Mouse (Mus musculus) stomach, adult 2 months (tissue): ENCODE measurements around the gene Rgs2. TPM values are rescaled to one million over a fixed set of nuclear protein-coding genes. Genes with fewer than 3 reads are reported as not detected.

ENCODE experiments used
- polyA plus RNA-seq: library from polyadenylated mRNA; depleted of rRNA; stranded (reverse); fragments of >200 nt; gene quantifications from 2 replicates; pipeline ENCODE4 v1.2.3, GENCODE M21; 2012; rRNA removed

Rgs2 gene
- polyA plus RNA-seq: 0.73 and 1.2 TPM in 2 replicates

GRCm38 (mm10) chr1:144003904-144004740, at the start of gene Rgs2:
TSS of gene Rgs2 (minus strand) at chr1:144004161.

Other genes with a start within 250 kb of the Rgs2 start
- 0.16 and 0.27 TPM in 2 replicates for gene Trove2, start 227.1 kb downstream of the Rgs2 start, polyA plus RNA-seq
- gene Uchl5, start 226.9 kb downstream of the Rgs2 start, polyA plus RNA-seq: 0.20 and 0.28 TPM in 2 replicates
- gene Rgs13, start 173.2 kb upstream of the Rgs2 start, polyA plus RNA-seq: not detected in 2 replicates
- gene Rgs1, start 245.1 kb upstream of the Rgs2 start, polyA plus RNA-seq: 0.13 TPM in 1 of 2 replicates, not detected in the other